Mouse (Mus musculus) heart, embryonic 11.5 days (tissue): ENCODE data around the gene Syne1. TPM values are rescaled to one million over a fixed set of nuclear protein-coding genes. Genes with fewer than 3 reads are reported as not detected.

Experiments
- ATAC-seq: fragments of 200-750 bp; cut with Nextera tagmentation; replicated peaks from 2 replicates; pipeline ENCODE4 v1.8.0; 2017; ENCODE audit warnings: moderate library complexity; ENCODE audit not compliant: insufficient number of reproducible peaks, low FRiP score, low TSS enrichment
- H3K27ac ChIP-seq: fragments of 300-500 bp; sonication (generic); 2 replicates; pipeline ENCODE4 v1.5.1; 2014; ENCODE audit warnings: mild to moderate bottlenecking, low read depth, low read length
- H3K27me3 ChIP-seq: fragments of 300-500 bp; sonication (generic); 2 replicates; pipeline ENCODE4 v1.6.1; 2014; ENCODE audit warnings: mild to moderate bottlenecking, low read length, mixed read lengths; ENCODE audit not compliant: control insufficient read depth, insufficient read depth
- H3K36me3 ChIP-seq: fragments of 300-500 bp; sonication (generic); 2 replicates; pipeline ENCODE4 v1.6.1; 2014; ENCODE audit warnings: mild to moderate bottlenecking, low read length, moderate library complexity, mixed read lengths; ENCODE audit not compliant: control insufficient read depth, insufficient read depth
- H3K4me1 ChIP-seq: fragments of 300-500 bp; sonication (generic); 2 replicates; pipeline ENCODE4 v1.6.1; 2014; ENCODE audit warnings: low read length; ENCODE audit not compliant: control insufficient read depth, insufficient read depth
- H3K4me2 ChIP-seq: fragments of 300-500 bp; sonication (generic); 2 replicates; pipeline ENCODE4 v1.6.1; 2014; ENCODE audit warnings: mild to moderate bottlenecking, moderate library complexity
- H3K4me3 ChIP-seq: fragments of 300-500 bp; sonication (generic); 2 replicates; pipeline ENCODE4 v1.5.1; 2014; ENCODE audit warnings: low read depth, low read length
- H3K9ac ChIP-seq: fragments of 300-500 bp; sonication (generic); 2 replicates; pipeline ENCODE4 v1.6.1; 2014; ENCODE audit warnings: mild to moderate bottlenecking, low read depth, low read length, moderate library complexity
- H3K9me3 ChIP-seq: fragments of 300-500 bp; sonication (generic); replicated peaks from 2 replicates; pipeline ENCODE4 v1.6.1; 2016; ENCODE audit warnings: low read length; ENCODE audit not compliant: control insufficient read depth
- WGBS: fragments of 180-500 bp; shearing (Covaris S2); extraction: QIAGEN DNeasy Blood & Tissue Kit; methylation state at CpG from one replicate; pipeline ENCODE4 v1.1.7; 2014; ENCODE audit not compliant: insufficient replicate concordance; 5-methylcytosine and 5-hydroxymethylcytosine counted together
- polyA plus RNA-seq: library from polyadenylated mRNA; unstranded; fragments of >200 nt; fragmentation: Nextera tagmentation; extraction: Ambion mirVana; gene quantifications from 2 replicates; pipeline ENCODE4 v1.2.1, GENCODE M21; 2014

Syne1 gene
- polyA plus RNA-seq, 1 experiment from 2014 or later: 18.2 TPM

- Histone ChIP-seq H3K9ac (no peak overlapping the region), H3K4me2 (no peak overlapping the region), H3K27me3 (no peaks in the 10 kb centered on the region), H3K27ac (no peak overlapping the region), H3K9me3 (no peaks in the 10 kb centered on the region), H3K4me3 (no peak overlapping the region), H3K36me3 (no peaks in the 10 kb centered on the region), H3K4me1 (no peaks in the 10 kb centered on the region)
- WGBS: 75% methylated on average over 2 of the region's 2 CpGs
- ATAC-seq: no peak
Measured at GRCm38 (mm10) chr10:5443020-5443419, 108.3 kb downstream of the Syne1 start.

DNA sequence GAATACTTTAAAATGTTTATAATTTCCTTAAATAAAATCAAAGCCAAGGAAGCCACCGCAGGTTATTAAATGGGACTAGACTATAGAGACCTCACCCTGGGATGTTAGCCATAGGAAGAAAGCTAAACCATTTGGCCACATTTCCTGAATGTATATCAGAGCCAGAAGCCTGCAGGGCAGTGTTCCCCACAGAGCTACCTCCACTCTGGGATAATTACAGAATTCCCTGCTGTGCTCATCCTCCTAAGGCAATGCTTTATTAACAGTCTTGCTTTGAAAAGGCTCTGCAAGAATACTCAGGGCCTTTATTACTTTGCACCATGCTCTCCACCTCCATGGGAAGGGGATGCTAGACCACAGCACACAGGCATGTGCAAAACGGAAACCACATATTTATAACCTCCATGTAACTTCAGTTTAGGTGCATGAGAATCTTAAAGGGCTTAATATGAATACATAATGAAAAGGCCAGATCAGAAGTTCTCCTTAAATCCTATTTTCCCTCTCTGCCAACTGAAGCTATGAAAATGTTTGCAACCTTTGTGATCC, 111.4 kb downstream of the Syne1 start:
- Histone ChIP-seq H3K4me2 (no peak overlapping the region), H3K9ac (no peak overlapping the region), H3K9me3 (no peaks in the 10 kb centered on the region), H3K36me3 (no peaks in the 10 kb centered on the region), H3K27ac (no peak overlapping the region), H3K27me3 (no peaks in the 10 kb centered on the region), H3K4me3 (no peak overlapping the region), H3K4me1 (no peaks in the 10 kb centered on the region)
- 55% methylated on average over 2 of the region's 2 CpGs for WGBS
- no peak for ATAC-seq

GRCm38 (mm10) chr10:5437766-5438165, 113.5 kb downstream of the Syne1 start:
- H3K27ac ChIP-seq: no peak overlapping the region
- H3K4me3 ChIP-seq: no peak overlapping the region
- no peak overlapping the region for H3K4me2 ChIP-seq
- ATAC-seq: no peak
- no peaks in the 10 kb centered on the region for H3K36me3 ChIP-seq
- WGBS: 77% methylated on average over 2 of the region's 2 CpGs
- H3K4me1 ChIP-seq: no peaks in the 10 kb centered on the region
- no peaks in the 10 kb centered on the region for H3K27me3 ChIP-seq
- no peaks in the 10 kb centered on the region for H3K9me3 ChIP-seq
- H3K9ac ChIP-seq: no peak overlapping the region

DNA sequence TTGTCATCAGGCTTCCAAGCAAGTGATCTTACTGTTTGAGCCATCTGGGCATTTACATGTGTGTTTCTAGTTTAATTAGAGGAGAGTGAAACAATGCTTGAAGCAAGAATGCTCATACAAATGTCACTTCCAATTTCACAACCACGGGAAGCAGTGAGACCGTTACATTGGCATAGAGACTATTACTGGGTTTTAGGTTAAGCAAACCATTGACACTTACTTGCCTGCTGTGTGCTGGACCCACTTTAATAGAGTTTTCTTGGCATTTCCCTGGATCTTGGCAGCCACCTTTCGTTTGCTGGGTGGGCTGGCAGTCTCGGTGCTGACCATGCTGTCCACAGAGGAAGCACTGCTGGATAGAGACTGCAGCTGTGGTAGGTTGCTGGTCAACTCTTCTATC, 127.3 kb downstream of the Syne1 start:
- WGBS: 81% methylated on average over 4 of the region's 4 CpGs
- no peak for ATAC-seq

GRCm38 (mm10) chr10:5415730-5416129, 135.6 kb downstream of the Syne1 start:
- no peak overlapping the region for H3K27ac ChIP-seq
- no peak overlapping the region for H3K9ac ChIP-seq
- no peaks in the 10 kb centered on the region for H3K27me3 ChIP-seq
- H3K9me3 ChIP-seq: no peaks in the 10 kb centered on the region
- no peaks in the 10 kb centered on the region for H3K4me1 ChIP-seq
- H3K4me2 ChIP-seq: no peak overlapping the region
- no peak for ATAC-seq
- 79% methylated on average over 3 of the region's 3 CpGs for WGBS
- no peaks in the 10 kb centered on the region for H3K36me3 ChIP-seq
- no peak overlapping the region for H3K4me3 ChIP-seq

More for the DNA sequence above, 127.3 kb downstream of the Syne1 start:
- no peaks in the 10 kb centered on the region for H3K36me3 ChIP-seq
- H3K27me3 ChIP-seq: no peaks in the 10 kb centered on the region
- H3K4me2 ChIP-seq: no peak overlapping the region
- H3K4me1 ChIP-seq: no peaks in the 10 kb centered on the region
- no peaks in the 10 kb centered on the region for H3K9me3 ChIP-seq
- H3K9ac ChIP-seq: no peak overlapping the region
- no peak overlapping the region for H3K4me3 ChIP-seq
- no peak overlapping the region for H3K27ac ChIP-seq

DNA sequence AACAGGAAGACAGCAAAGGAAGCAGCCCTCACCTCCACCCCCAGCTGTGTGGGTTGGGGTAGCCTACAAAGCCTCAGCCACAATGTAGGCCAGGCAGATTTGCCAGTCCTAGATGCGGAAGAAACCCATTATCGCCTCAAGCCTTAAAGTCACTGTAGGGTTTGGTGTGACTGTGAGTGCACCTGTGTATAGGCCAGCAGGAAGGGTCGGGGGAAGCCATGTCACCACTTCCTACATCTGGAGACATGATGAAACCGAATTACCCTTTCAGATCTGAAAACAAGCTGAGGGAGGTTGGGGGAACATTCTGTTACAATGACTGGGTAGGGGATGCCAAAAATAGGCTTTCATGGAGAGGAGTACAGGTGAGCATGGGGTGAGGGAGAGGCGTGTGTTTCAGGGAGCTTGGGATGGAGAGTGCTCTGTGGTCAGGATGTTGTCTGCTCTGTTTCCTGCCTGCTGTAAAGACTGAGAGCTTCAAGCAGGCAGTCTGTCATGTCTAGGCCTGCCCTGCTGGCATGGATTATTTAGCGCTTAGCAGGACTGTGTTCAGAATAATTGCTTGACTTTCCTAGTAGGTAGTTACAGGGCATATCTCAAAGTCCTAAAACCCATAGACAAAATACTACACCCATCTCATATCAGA, 167.0 kb downstream of the Syne1 start:
- Histone ChIP-seq H3K4me1 (no peaks in the 10 kb centered on the region), H3K27ac (no peak overlapping the region), H3K4me2 (no peak overlapping the region), H3K27me3 (no peaks in the 10 kb centered on the region), H3K4me3 (no peak overlapping the region), H3K36me3 (no peaks in the 10 kb centered on the region), H3K9ac (no peak overlapping the region), H3K9me3 (no peaks in the 10 kb centered on the region)
- ATAC-seq: no peak
- 69% methylated on average over 6 of the region's 6 CpGs for WGBS

DNA sequence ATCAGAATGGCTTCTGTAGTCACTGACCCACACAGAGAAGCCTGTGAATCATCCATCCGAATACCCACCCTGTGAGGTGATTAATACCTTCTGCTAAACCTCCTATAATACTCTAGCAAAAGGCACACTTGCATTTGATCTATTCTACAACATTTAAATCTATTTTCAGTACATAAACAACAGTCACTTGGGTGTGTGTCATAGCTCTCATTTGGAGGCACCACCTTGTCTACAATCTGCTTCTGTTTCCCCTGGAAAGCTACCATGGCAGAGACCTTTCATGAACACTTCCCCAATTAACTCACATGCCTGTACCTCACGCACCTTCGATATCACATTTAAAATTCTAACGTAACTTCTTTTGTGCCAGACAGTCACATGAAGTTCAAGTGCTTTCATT, 169.7 kb downstream of the Syne1 start:
- Histone ChIP-seq H3K27me3 (no peaks in the 10 kb centered on the region), H3K4me1 (no peaks in the 10 kb centered on the region), H3K4me3 (no peak overlapping the region), H3K9me3 (no peaks in the 10 kb centered on the region), H3K9ac (no peak overlapping the region), H3K27ac (no peak overlapping the region), H3K36me3 (no peaks in the 10 kb centered on the region), H3K4me2 (no peak overlapping the region)
- no peak for ATAC-seq
- WGBS: 82% methylated on average over 4 of the region's 4 CpGs

- Histone ChIP-seq H3K9ac (no peak overlapping the region), H3K4me3 (no peak overlapping the region), H3K27ac (no peak overlapping the region), H3K27me3 (no peaks in the 10 kb centered on the region), H3K4me1 (no peaks in the 10 kb centered on the region), H3K36me3 (no peaks in the 10 kb centered on the region), H3K4me2 (no peak overlapping the region), H3K9me3 (no peaks in the 10 kb centered on the region)
- ATAC-seq: no peak
- 67% methylated on average over 2 of the region's 2 CpGs for WGBS
Measured at GRCm38 (mm10) chr10:5378969-5379368, 172.3 kb downstream of the Syne1 start.

- no peak for ATAC-seq
- Histone ChIP-seq H3K9ac (no peak overlapping the region), H3K9me3 (no peaks in the 10 kb centered on the region), H3K36me3 (no peaks in the 10 kb centered on the region), H3K4me1 (no peaks in the 10 kb centered on the region), H3K27me3 (no peaks in the 10 kb centered on the region), H3K27ac (no peak overlapping the region), H3K4me3 (no peak overlapping the region), H3K4me2 (no peak overlapping the region)
- WGBS: 67% methylated on average over 4 of the region's 4 CpGs
Measured at GRCm38 (mm10) chr10:5369599-5369998, 181.7 kb downstream of the Syne1 start.
